Mouse (Mus musculus) left cerebral cortex, postnatal 14 days (tissue): ENCODE results near the gene Zranb2. TPM values are rescaled to one million over a fixed set of nuclear protein-coding genes. Genes with fewer than 3 reads are reported as not detected.
A peak's percentile ranks its signal among the peaks of the same experiment; 100 is the strongest.

Source experiments
- DNase-seq, 2 experiments: peaks; one replicate each; pipeline ENCODE4 v3.0.0; 2021 to 2022; ENCODE audit warnings: low spot score in 2 of 2, mixed read lengths in 1 of 2
- intact Hi-C: fragments of 180-260 bp; cut with DNase I; formaldehyde crosslinking; loops from one replicate; pipeline ENCODE4 v1.15.1; 2025
- long read RNA-seq, 2 experiments: library from polyadenylated mRNA; stranded (forward); transcript quantifications; one replicate each; pipeline ENCODE4 v2.0.0; 2021
- total RNA-seq, 2 experiments: library from RNA; stranded (reverse); gene quantifications; 2 replicates each; pipeline ENCODE4 v1.2.3; 2021

Gene Zranb2
- 100 to 1,000 TPM; 149 to 150 TPM for total RNA-seq
- long read RNA-seq, experiment 1, transcript Zranb2-202 (11 exons, 2,737 nt), result minor isoform, 9 of 330 reads
- long read RNA-seq, experiment 1, transcript Zranb2-203 (10 exons, 2,924 nt), result major isoform, 227 of 330 reads
- long read RNA-seq, experiment 1, partial matches to known transcripts, result 15 of 330 reads
- long read RNA-seq, experiment 1, other reads (novel, unspliced or antisense), result 76 of 330 reads
- long read RNA-seq, experiment 2, transcript Zranb2-203 (10 exons, 2,924 nt), result major isoform, 203 of 288 reads
- long read RNA-seq, experiment 2, transcript Zranb2-202 (11 exons, 2,737 nt), result minor isoform, 5 of 288 reads
- long read RNA-seq, experiment 2, partial matches to known transcripts, result 11 of 288 reads
- long read RNA-seq, experiment 2, other reads (novel, unspliced or antisense), result 67 of 288 reads

DNA sequence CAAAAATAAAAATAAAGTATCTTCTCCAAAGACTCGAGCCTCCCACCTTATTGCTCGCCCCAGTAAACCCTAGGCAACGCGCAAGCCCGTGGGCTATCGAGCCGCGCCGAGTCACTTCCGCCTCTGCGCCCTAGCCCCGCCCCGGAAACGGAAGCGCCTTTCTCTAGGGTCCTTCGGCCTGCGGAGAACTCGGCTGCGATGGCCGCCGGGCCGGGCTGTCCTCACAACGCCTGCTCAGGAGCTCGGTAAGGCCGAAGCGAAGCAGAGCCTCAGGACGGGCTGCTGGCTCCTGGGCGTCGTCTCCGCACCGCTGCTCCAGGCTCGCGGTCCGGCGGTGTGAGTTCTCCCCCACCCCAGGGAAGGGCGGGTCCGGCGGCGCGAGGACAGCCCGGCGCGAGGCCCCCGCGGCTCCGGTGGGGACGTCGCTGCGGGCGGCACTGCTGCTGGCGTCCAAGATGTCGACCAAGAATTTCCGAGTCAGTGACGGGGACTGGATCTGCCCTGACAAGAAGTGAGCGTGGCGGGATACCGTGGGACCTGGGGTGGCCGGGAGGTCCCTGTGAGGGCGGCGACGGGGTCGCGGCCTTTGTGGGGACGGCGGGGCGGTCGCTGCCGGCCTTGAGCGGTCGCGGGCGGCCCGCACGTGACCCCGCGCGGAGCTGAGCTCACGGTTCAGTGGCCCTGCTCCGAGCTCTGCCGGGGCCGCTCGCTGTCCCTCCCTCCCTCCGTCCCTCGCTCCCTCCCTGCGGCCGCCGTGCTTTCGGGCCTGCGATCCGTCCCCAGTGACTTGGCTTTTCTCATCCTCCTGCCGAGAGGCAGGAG lies at the start of gene Zranb2:
Gene Zranb2, plus strand, starts transcription at position 197 of the 822 bp plus-strand sequence.
- intact Hi-C loops, result no loop called here
- peak; percentile 92 to 95 for DNase-seq

- intact Hi-C loops, result no loop called here
These were observed 41.9 kb upstream of the Zranb2 start for GRCm38 (mm10) chr3:157492043-157492442.

GRCm38 (mm10) chr3:157502216-157502615 lies 31.7 kb upstream of the Zranb2 start:
- peak in 1 of 2 experiments; percentile 9 for DNase-seq

More at GRCm38 (mm10) chr3:157492043-157492442, 41.9 kb upstream of the Zranb2 start:
- no peak for DNase-seq

GRCm38 (mm10) chr3:157514116-157514796 lies 19.7 kb upstream of the Zranb2 start:
- intact Hi-C loops, result no loop called here
- DNase-seq, result no peak

More at GRCm38 (mm10) chr3:157502216-157502615, 31.7 kb upstream of the Zranb2 start:
- intact Hi-C loops, result no loop called here

DNA sequence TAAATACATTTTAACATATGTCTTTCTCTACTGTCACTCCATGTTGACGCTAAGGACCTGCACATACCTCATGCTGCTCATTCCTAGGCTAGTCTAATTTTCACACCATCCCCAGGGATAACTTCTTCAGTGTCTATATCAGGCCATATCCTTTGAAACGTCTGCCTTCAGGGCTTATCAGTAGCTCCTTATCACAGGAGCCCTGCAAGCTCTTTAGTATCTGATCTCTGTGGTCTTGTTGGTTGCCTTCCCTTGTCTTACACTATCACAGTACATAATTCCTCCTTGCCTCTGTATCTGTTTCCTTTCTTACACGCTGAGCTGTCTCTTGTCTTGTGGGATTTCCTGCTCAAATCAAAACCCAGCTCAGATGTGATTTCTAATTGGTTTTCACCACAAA lies 17.5 kb upstream of the Zranb2 start:
- intact Hi-C loops, result no loop called here
- DNase-seq, result no peak

- intact Hi-C loops, result no loop called here
- DNase-seq, result no peak
These were observed 16.0 kb upstream of the Zranb2 start for GRCm38 (mm10) chr3:157517992-157518391.

- peak; percentile 83 to 85 for DNase-seq
- intact Hi-C loops, result loop anchor here (5.0 kb wide), 1 partner anchor 288 kb away; no protein-coding TSS in a partner anchor
These were observed 13.5 kb upstream of the Zranb2 start for GRCm38 (mm10) chr3:157520433-157520832.

GRCm38 (mm10) chr3:157523834-157524233 lies 10.1 kb upstream of the Zranb2 start:
- intact Hi-C loops, result loop anchor here (5.0 kb wide), 1 partner anchor 292 kb away; no protein-coding TSS in a partner anchor
- no peak for DNase-seq

GRCm38 (mm10) chr3:157531585-157531984 lies 2.4 kb upstream of the Zranb2 start:
- no peak for DNase-seq
- intact Hi-C loops, result no loop called here

- intact Hi-C loops, result no loop called here
- DNase-seq, result peak in 1 of 2 experiments; percentile 37
These were observed 941 bp downstream of the Zranb2 start for GRCm38 (mm10) chr3:157534786-157535415.

GRCm38 (mm10) chr3:157549323-157549722 lies 15.4 kb downstream of the Zranb2 start:
- intact Hi-C loops, result no loop called here
- DNase-seq, result no peak

GRCm38 (mm10) chr3:157549758-157550600 lies 16.0 kb downstream of the Zranb2 start:
- DNase-seq, result no peak
- intact Hi-C loops, result no loop called here

DNA sequence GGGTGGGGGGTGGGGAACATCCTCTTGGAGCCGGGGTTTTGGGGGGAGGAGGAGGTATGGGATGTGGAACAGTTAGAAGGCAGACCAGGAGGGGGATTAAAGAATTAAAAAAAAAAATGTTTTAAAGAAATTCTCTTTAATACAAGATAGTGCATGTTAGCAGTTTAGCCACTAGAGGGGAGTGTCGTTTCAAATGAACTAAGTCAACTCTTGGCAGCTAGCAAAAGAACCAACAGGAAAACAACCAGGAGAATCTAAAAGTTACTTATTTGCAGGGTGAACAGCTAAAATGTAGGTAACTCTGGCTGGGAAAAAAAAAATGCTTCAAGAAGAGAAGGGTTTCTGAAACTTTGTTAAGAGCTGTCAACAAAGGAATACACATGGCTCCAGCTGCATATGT lies 31.2 kb downstream of the Zranb2 start:
- peak; percentile 67 to 71 for DNase-seq
- intact Hi-C loops, result loop anchor here (1.0 to 10.0 kb wide), 4 partner anchors 152 to 1980 kb away; no protein-coding TSS in a partner anchor

GRCm38 (mm10) chr3:157566725-157567565 lies 33.0 kb downstream of the Zranb2 start, which contains the start of gene Ptger3:
Ptger3 (plus strand) TSS chr3:157566892.
- intact Hi-C loops, result loop anchor here (10.0 kb wide), 3 partner anchors 308 to 1978 kb away; no protein-coding TSS in a partner anchor
- peak; percentile 46 to 57 for DNase-seq

DNA sequence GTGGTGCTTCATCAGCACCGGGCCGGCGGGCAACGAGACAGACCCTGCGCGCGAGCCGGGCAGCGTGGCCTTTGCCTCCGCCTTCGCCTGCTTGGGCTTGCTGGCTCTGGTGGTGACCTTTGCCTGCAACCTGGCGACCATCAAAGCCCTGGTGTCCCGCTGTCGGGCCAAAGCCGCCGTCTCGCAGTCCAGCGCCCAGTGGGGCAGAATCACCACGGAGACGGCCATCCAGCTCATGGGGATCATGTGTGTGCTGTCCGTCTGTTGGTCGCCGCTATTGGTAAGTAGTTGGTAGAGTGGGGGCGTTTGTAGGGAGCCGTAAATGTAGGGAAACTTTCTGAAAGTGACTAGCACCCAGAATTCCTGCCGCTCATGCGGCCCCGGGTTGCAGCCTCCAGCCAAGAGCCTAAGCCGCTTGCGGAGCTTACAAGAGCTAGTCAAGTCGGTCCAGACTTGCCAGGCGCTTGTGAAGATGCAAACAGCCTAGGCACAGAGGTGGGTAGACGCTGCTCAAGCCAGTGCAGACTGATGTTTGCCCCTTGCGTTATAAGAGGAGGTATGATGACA lies 33.7 kb downstream of the Zranb2 start:
- intact Hi-C loops, result loop anchor here (10.0 kb wide), 3 partner anchors 307 to 1977 kb away; no protein-coding TSS in a partner anchor
- no peak for DNase-seq

DNA sequence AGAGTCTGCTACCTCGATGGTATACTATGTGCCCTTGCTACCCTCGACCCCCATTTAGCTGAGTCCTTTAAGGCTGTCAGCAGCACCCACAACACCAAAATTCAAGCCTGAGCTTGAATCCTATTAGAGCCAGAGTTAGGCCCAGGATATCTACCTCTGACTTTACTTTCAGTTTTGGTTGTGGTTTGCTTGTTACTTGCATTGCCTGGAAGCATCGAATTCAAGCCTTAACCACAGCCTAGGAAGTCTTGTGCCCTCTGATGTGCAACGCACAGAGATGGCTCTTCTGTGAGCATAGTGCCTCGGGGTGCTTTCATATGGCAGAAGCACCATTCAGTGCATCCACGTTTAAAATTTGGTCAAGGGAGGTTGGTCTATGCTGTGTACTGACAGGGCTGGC lies 38.1 kb downstream of the Zranb2 start:
- intact Hi-C loops, result no loop called here
- DNase-seq, result no peak
